Mouse (Mus musculus) granulocyte monocyte progenitor cell, adult 5-6 weeks (primary cell): ENCODE measurements at regions not wholly inside any gene's neighbourhood (a gene's known extent, or its start where the extent isn't known, plus 50 kb on each side); places are given as distances from the start of the nearest gene placed in this dataset.

Source experiments
- ATAC-seq: replicated peaks from 2 replicates; pipeline ENCODE4 v1.8.0; 2016; ENCODE audit warnings: mild to moderate bottlenecking, moderate TSS enrichment, inconsistent platforms; ENCODE audit not compliant: poor library complexity, severe bottlenecking

DNA sequence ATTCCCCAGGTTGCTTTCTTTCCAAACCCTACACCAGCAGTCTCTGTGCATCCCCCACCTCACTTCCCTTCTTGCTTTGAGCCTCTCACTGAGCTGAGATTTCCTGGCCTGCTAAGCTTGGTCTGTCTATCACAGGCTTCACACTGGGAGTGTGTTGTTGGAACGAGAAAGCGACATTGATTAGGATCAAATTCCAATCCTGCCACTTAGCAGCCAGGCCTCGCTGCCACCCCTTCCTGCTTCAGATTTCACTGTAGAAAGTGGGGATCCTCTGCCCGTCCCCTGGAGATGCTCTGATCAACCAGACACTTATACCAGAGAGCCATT lies 123.8 kb upstream of the Id2 start:
- ATAC-seq, result no peak

DNA sequence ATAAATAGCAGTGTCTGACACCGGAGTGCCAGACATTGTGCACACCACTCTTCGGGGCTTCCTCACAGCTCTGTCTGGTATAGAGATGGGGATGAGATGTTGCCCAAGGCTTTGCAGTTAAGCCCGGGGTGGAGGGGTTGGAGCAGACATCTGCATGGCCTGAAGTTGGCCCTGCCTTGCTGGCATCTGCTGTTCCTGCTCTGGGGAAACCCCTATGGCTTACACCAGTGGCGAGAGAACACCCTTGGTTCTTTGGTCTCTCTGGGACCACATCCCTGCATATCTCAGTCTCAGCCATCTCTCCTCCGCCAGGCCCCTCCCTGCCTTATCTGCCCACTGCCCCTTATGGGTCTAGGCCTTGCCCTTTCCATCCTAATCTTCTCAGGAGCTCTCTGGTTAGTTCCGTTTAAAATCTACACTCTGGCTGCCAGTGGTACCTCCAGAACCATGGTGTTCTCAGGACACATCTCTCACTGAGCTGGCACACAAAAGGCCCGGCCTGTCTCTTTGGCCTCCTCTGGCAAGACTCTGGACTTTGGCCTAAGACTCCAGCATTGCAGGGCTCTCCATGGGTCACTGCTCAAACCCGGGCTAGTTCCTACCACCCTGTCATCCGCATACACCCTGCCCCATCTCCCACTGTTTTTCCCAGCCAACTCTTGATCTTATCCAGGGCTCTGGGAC lies 123.3 kb upstream of the Id2 start:
- ATAC-seq, result peak; percentile 8; the same call in 1 of the 2 replicates

DNA sequence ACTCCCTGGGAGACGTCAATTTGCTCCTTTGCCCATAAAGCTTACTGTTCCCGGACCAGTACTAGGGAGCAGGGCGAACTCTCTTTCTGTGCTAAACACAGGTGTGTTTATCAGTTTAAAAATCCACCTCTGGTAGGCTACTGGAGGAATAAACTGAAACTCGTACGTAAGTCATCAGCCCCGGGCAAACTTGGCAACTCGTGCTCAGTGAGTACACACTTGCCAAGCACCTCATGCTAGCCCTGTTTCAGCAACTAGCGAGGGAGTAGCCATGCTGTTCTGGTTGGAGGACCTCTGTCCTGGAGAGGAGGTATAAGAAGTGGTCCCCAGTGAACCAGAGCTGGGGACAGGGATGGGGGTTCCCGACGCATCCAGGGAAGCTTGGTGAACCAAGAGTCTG lies 122.6 kb upstream of the Id2 start:
- no peak for ATAC-seq

DNA sequence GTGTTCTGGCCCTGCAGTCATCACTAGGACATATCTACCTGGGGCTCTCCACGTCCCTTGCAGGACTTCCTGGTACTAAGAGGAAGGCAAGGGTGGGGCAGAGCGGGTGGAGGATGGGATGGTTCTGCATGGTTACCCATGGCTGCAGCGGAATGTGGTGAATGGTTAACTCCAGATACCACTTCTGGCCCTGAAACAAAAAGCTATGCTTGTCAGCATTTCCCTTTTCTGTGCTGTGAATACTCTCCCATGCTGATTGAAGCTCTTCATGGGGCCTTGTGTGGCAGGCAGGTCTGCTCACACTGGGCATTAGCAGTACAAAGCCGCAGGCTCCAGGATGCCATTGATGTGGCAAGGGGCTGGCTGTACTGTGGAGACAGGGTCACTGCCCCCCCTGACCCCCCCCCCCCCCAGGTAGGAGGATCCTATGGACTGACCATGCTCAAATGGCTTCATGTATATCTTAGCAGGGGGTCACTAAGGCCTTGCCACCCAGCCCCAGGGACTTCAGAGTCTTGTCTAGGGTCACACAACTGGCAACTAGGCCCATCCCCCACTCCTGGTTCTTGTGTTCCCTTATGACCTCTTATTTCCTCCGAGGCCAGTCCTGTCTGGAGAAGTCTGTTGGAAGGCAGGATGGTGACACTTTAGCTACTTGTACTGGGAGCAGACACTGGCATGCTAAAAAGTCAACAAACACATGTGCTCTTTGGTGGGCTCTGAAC lies 120.0 kb upstream of the Id2 start:
- ATAC-seq, result peak; percentile 69

DNA sequence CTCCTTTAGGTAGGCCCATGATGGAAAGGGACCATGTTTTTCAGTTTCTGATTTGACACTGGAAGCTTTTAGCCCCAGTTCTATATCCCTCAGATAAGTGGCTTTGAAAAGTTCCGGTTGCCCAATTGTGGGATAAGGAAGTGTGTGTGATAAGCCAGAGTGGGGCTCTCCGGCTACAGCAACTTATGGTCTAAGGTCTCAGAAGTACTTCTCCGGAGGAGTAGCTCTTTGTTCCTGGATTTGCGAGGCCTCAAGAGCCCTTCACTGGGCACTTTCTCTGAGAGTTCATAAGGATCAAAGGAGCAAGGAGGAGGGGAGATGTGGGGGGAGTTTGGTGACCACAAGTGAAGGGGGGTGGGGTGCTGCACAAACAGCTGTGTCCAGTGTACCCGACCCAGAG lies 118.3 kb upstream of the Id2 start:
- ATAC-seq, result no peak

DNA sequence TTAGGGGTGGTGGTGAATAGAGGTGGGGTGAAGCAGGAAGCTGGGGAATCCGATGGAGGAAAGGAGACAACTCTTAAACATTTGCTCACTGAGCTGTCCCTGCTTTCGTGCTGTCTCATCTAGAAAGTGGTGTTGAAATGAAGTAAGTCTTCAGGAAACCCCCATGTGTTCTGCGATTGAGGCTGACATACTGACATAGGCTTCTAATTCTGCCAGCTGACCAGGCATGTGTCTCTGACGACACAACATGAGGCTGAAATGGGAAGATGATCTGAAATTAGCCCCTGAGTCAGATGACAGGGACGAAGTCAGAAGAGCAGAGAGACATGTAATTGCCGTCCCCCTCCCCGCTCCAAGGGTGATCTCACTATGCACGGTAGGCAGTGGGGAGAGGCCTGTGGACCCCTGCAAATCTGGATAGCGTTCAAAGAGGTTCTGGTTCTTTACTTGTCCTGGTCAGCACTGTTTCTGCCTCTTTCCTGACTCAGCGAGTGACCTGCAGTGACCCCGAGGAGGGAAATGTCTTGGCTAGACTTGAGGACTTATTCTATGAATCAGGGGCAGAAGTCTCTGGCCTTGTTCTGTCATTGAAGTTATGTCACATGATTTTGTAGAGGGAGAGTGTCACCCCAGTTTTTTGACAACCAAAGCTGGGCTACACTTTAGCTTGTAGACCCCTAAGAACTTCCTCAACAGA lies 117.0 kb upstream of the Id2 start:
- ATAC-seq, result peak; percentile 13; the same call in 1 of the 2 replicates

DNA sequence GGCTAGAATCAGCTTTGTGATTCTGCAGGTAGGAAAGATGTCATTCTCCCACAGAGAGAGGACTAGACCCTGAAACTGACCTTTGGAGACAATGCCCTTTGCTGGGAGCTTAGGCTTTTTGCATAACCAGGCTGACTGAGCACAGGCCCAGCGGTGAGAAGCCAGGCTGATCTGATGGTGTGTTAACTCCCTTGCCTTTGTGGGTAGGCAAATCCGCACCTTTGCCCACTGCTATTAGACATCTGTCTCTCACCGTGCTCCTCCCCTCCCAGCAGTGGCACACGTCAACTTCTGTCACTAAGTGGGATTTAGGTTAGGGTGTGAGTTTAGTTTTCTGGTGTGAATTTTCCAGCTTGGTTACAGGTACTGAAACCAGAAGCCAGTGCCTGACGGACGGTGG lies 114.4 kb upstream of the Id2 start:
- no peak for ATAC-seq

DNA sequence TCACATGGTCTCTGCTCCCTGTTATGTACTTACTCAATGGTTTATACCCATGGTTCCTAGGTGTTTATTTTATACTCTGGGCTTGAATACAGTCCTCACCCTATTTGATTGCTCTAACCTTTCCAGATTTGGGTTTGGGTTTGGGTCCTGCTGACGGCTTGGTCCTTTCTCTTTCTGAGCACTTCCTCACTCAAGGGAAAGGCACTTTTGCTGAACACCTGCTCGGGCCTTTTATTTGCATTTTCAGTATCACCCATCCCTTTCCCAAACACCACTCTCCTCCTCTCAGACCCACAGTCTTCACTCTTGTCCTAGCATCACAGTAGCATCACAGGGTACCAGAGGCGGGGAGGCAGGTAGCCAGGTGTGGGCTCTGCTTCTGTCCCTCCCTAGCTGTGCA lies 113.7 kb upstream of the Id2 start:
- no peak for ATAC-seq

DNA sequence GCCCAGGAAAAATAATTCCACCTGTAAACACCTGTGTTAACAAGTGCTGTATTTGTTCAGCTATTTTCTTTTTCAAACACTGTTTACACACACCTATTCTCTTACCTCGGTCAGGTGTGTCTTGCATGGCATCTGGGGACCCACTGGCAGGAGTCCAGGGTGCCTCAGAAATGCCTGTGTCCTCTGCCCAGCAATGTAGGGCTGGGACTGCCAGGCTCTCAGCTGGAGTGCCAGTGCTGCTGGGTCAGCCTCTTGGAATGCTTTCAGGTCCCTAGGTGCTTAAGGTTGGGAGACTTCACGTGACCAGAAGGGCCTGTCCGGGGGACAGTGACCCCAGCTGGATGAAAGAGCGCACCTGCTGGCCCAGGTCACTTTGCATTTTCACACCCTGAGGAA lies 112.4 kb upstream of the Id2 start:
- ATAC-seq, result no peak

DNA sequence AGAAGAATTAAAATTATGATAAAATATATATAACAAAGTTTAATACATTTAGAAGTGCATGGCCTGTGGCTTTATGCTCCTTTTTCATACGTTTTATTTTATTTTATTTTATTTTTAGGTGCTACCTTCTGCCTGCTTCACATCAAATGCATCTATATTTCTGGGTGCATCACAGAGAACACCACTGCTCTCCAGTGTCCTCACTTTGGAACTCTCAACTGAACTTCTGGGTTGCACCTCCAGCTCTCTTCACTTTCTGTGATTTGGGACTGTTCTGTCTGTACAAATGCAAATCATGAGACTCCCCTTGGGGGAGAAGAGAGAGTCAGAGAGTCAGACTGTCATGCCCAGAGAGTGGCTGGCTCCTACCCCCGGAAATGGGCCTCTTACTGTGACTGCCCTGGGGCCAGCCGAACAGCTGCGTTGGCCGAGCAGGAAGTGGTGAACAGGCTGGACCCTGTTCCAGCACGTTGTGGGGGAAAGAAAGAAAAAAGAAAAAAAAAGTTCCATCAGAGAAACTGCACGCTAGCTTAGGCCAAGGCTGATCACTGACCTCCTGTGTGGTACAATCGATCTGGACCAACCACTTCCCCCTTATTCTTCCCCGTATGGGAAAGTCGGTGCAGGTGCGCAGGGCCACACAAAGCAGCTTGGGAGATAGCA lies 111.9 kb upstream of the Id2 start:
- peak; percentile 89 for ATAC-seq

DNA sequence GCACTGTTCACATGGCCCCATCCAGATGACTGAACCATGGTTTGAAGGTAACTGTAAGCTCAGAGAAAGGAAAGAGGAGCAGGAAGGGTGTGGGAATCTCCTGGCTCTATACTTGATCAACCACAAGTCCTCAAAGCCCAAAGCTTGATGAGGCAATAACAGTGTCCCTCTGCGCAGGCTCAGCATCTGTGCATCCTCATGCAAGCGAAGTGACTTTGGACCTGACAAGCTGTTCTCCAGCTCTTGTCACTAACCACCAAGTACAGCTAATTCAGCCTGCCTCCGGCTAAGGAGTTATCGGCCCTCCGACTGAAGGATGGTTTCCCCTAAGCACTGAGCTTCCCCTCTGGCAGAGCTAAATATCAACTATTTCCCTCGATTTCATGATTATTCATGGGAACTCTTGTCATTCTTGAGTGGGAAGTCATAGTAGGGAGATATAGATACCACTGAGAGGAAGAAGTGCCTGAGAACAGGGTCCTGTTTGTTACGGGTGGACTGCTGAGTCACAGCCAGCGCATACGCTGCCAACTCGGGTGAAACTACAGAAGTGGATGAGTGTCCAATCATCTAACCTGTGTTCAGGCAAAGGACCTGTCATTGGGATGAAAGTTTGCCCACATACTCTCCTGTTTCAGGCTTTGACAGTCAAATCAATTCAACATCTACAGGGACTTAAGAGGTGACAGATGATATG lies 106.6 kb upstream of the Id2 start:
- peak; percentile 88 for ATAC-seq

DNA sequence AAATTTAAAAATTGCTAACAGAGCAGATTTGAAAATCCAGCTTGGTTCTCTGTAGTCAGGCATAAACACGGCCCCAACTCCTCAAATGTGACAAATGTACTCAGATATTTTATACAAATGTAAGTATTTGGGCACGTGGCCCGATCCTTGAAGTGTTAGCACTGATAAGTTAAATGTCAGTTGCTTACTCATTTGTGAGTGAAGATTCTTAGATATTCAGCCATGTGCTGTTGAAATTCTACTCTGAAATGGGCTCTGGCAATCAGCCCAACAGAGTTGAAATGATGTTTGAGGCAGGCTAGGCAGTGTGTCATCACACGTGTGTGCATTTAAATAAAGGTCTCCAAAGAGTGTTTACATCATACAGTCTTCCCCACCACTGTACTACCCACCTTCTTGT lies 103.2 kb upstream of the Id2 start:
- no peak for ATAC-seq

DNA sequence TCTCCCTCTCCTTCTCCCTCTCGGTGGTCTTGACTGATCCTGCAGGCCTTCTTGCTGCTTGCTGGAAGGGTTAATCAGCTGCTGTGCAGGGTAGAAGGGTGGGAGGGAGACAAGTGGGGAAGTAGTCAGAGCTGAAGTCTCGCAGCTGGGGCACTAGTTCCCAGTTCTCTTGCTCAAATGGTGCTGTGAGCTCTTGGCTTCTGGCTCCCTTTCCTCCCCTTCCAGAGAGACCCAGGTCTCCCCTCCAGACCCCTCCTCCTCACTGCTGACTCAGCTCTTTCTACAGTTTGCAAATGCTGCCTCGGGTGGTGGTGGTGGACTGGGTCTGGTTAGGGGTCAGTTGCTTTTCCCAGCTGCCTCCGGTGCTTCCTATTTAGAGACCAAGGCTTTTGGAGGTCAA lies 100.8 kb upstream of the Id2 start:
- ATAC-seq, result peak; percentile 71

DNA sequence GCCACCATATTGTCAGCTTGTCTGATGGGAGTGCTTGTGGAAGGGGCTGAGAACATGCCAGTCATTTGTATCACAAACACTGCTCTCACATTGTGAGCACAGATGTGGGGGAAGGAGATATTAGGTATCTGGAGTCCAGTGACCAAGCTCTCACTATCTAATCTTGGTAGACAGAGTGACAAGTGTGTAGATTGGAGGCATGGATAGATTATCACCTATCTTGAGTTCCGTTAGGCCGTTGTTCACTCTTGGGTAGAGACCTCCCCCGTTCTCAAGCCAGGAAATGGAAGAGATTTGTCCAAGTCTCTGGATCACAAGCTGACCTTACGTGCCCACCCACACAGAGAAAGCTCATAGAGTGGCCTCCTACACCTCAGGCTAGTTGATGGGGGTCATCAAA lies 99.1 kb upstream of the Id2 start:
- ATAC-seq, result no peak

DNA sequence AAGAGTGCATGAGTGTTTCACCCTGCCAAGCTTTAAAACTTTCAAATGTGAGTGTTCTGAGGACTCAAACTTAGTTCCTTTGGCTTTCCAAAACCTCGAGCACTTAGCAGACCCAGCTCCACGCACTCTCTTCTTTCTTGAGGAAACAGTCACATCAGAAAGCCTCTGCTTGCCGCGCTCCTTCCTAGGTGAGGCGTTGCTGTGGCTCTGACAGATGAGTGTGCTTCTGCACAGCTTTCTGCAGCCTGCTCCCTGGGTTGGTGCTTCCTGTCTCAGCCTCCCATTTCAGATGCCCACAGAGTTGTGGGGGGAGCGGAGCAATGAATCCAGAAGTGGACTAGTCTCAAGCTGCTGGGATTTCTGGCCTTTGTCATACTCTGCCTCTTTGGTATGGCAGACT lies 95.3 kb upstream of the Id2 start:
- ATAC-seq, result no peak

DNA sequence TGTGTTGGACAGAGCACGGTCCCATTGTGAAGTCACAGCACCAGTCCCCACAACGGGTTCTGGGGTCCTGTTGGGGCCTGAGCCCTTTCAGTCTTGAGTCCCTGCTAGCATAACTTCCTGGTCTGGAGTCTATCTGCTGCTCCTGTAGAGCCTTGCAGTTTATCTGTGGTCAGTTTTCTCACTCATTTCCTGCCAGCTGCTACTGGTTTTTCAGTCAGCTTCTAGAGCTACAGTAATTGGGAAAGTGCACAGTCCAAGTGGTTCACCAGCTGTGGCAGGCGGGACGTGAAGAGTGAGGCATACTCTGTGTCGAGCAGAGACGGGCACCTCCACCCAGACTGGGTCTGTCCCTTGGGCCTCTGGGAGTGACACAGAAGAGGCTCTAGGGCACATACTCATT lies 93.4 kb upstream of the Id2 start:
- peak; percentile 68 for ATAC-seq

DNA sequence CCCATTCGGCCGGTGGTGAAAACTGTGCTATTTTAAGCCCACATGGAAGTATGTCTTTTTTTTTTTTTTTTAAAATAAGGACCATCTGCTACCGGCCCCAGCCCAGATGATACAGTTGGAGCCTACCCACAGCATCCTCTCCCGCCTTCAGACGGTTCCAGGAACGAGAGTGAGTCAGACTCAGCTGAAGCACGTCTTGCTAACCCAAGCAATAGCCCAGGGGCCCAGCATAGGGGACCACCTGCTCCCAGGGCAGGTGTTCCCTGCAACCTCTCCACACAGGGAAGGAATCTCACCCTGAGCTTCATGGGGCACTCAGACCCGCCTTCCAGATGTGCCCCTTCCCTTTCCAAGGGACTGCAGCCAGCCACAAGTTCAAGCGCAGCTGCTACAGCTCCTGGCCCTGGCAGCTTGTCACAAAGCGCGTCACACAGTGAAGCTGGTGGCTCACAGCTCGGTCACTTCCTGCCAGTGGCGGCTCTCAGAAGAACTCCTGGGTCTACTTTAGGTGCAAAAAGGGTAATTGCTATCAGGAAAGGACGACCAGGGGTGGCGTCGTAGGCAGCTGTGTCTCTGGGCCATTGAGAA lies 92.3 kb upstream of the Id2 start:
- ATAC-seq, result peak; percentile 75

DNA sequence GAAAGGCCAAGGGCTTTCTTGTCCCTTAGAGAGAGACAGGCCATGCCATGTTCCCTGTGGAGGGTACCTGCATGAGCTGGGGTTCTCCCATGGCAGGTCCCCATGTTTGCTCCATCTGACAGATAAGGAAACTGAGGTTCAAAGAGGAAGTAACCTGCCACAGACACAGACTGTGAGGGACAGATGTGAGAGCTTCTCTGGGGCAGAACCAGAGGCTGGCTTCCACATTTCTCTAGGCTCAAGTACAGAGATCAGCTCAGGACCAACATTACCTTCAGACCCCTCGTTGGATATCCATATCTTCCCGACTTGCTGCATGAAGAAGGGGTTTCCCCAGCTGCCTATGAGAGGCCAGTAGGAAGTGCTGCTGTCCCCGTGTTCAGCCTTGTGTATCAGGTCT lies 91.6 kb upstream of the Id2 start:
- peak; percentile 21 for ATAC-seq

DNA sequence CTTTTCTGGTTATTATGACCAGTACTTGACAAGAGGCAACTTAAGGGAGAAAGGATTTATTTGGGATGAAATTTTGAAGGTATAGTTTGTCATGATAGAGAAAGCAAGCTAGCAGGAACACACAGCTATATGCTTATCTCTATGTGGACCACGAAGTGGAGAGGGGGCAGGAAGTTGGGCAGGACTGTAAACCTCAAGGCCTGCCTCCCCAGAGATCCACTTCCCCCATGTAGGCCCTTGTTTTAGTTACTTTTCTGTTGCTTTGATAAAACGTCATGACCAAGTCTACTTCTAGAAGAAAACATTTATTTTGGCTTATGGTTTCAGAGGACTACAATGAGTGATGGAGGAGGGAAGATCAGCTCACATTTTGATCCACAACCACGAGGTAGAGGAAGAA lies 90.3 kb upstream of the Id2 start:
- ATAC-seq, result no peak

DNA sequence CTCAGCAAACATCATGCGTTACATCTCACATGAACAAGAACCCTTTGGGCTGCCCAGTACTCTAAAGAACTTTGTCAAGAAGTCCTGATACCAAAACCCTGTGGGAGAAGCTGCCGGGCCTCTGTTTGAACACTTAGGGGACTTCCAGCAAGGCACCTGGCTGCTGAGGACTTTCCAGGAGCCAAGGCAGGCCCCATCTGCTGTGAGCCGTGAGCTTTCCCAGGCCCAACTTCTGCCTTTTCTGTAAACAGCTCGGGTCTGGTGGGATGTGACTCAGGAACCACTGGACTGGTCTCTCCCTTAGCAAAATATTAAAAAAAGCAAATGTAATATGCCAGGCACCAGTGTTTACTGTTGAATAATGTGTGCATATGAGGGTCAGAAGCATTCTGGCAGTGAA lies 85.7 kb upstream of the Id2 start:
- ATAC-seq, result no peak
